In genomic region chr11:84972067-84972466, GRCm38 (mm10) we compare ENCODE assay signal across 11 mouse cellular contexts. TPM values are rescaled to one million over a fixed set of nuclear protein-coding genes. Genes with fewer than 3 reads are reported as not detected.
A peak's percentile ranks its signal among the peaks of the same experiment; 100 is the strongest.
DNase-seq lines count a peak whose midpoint lies in the region; ATAC-seq lines count a peak whose summit lies in the region.
"Had no signal": no experiment of that assay in that cellular context is flagged by ENCODE, and none has a peak within 500 bp of the region (broad histone marks: within the 10 kb centered on the region; RNA-seq: fewer than 3 reads in every experiment).

No protein-coding gene starts in this region.

- no peak overlapping the region for H3K4me3 ChIP-seq in kidney, embryonic 16.5 days (ENCODE audit: low read length)
- no peak overlapping the region for H3K4me3 ChIP-seq in intestine, embryonic 16.5 days (ENCODE audit: low read length)
- no peak overlapping the region for H3K4me3 ChIP-seq in forebrain, embryonic 13.5 days
- H3K4me3 ChIP-seq: embryonic facial prominence, embryonic 13.5 days; forebrain, embryonic 12.5 days; myocyte had no signal

- H3K9ac ChIP-seq in kidney, embryonic 16.5 days (replicated peaks; ENCODE audit: low read length), result no peak overlapping the region
- H3K9ac ChIP-seq in intestine, embryonic 16.5 days (ENCODE audit: low read depth, low read length), result no peak overlapping the region
- no peak overlapping the region for H3K9ac ChIP-seq in forebrain, embryonic 13.5 days
- H3K9ac ChIP-seq: embryonic facial prominence, embryonic 13.5 days; forebrain, embryonic 12.5 days had no signal

- 50% methylated on average over 3 of the region's 3 CpGs for WGBS in kidney, embryonic 16.5 days
- WGBS in intestine, embryonic 16.5 days, result 53% methylated on average over 3 of the region's 3 CpGs
- 76% methylated on average over 3 of the region's 3 CpGs for WGBS in forebrain, embryonic 13.5 days

- intact Hi-C loops in gastrocnemius, postnatal 36 days (cut with DNase I), result no loop called here

- no peaks in the 10 kb centered on the region for H3K9me3 ChIP-seq in kidney, embryonic 16.5 days (ENCODE audit: low read length)
- H3K9me3 ChIP-seq in intestine, embryonic 16.5 days (ENCODE audit: control insufficient read depth, low read length), result no peaks in the 10 kb centered on the region
- no peaks in the 10 kb centered on the region for H3K9me3 ChIP-seq in forebrain, embryonic 13.5 days (replicated peaks)
- H3K9me3 ChIP-seq: embryonic facial prominence, embryonic 13.5 days; forebrain, embryonic 12.5 days had no signal

- peak; percentile 65 for DNase-seq in kidney, postnatal 10 days
- peak; percentile 49 to 75 for DNase-seq in adrenal gland, adult 18-20 months (ENCODE audit: low spot score in 2 of 2)
- DNase-seq in adrenal gland, postnatal 10 days, result peak; percentile 84
- DNase-seq in gastrocnemius, postnatal 36 days, result no peak
- DNase-seq: heart, postnatal 10 days had no signal

- H3K36me3 ChIP-seq in kidney, embryonic 16.5 days (ENCODE audit: insufficient read depth, low read length), result no peaks in the 10 kb centered on the region
- H3K36me3 ChIP-seq in intestine, embryonic 16.5 days (ENCODE audit: control insufficient read depth, insufficient read depth, low read length), result no peaks in the 10 kb centered on the region
- H3K36me3 ChIP-seq in forebrain, embryonic 13.5 days (ENCODE audit: poor library complexity, severe bottlenecking), result no peaks in the 10 kb centered on the region
- H3K36me3 ChIP-seq: embryonic facial prominence, embryonic 13.5 days; forebrain, embryonic 12.5 days had no signal

- no peaks in the 10 kb centered on the region for H3K27me3 ChIP-seq in kidney, embryonic 16.5 days (ENCODE audit: insufficient read depth, low read length)
- no peaks in the 10 kb centered on the region for H3K27me3 ChIP-seq in intestine, embryonic 16.5 days (replicated peaks; ENCODE audit: control insufficient read depth, insufficient read depth, low read length)
- no peaks in the 10 kb centered on the region for H3K27me3 ChIP-seq in forebrain, embryonic 13.5 days
- H3K27me3 ChIP-seq: embryonic facial prominence, embryonic 13.5 days; forebrain, embryonic 12.5 days had no signal

- ATAC-seq in kidney, embryonic 16.5 days (ENCODE audit: low FRiP score, low TSS enrichment), result no peak
- peak; percentile 62; the same call in 1 of the 2 replicates for ATAC-seq in intestine, embryonic 16.5 days
- no peak for ATAC-seq in forebrain, embryonic 13.5 days

- no peak overlapping the region for H3K27ac ChIP-seq in kidney, embryonic 16.5 days (ENCODE audit: low read length)
- H3K27ac ChIP-seq in intestine, embryonic 16.5 days (ENCODE audit: low read length), result no peak overlapping the region
- no peak overlapping the region for H3K27ac ChIP-seq in forebrain, embryonic 13.5 days
- H3K27ac ChIP-seq: embryonic facial prominence, embryonic 13.5 days; forebrain, embryonic 12.5 days had no signal

- no peak overlapping the region for H3K4me2 ChIP-seq in kidney, embryonic 16.5 days (replicated peaks; ENCODE audit: low read depth, low read length)
- H3K4me2 ChIP-seq in intestine, embryonic 16.5 days (ENCODE audit: low read depth, low read length), result no peak overlapping the region
- no peak overlapping the region for H3K4me2 ChIP-seq in forebrain, embryonic 13.5 days
- H3K4me2 ChIP-seq: embryonic facial prominence, embryonic 13.5 days; forebrain, embryonic 12.5 days had no signal

- no peaks in the 10 kb centered on the region for H3K4me1 ChIP-seq in kidney, embryonic 16.5 days (ENCODE audit: insufficient read depth, low read length)
- peaks cover 12% of the 10 kb centered on the region; the same call in 1 of the 2 replicates for H3K4me1 ChIP-seq in intestine, embryonic 16.5 days (ENCODE audit: control insufficient read depth, insufficient read depth, low read length)
- H3K4me1 ChIP-seq in forebrain, embryonic 13.5 days, result peaks cover 9% of the 10 kb centered on the region

RNA-seq across cellular contexts. Expression of gene Car4, which starts 14.5 kb away (rescaled TPM):
- 86.5 and 95.7 TPM in 2 replicates for polyA plus RNA-seq in kidney, embryonic 16.5 days (2015; fragmentation: Nextera tagmentation; extraction: Ambion mirVana)
- total RNA-seq in adrenal gland, adult 18-20 months (2021), result 1 to 10 TPM; 3.5 to 4.9 TPM
- total RNA-seq in adrenal gland, postnatal 10 days (2021), result 10 to 100 TPM; 41.2 to 53.6 TPM
- polyA plus RNA-seq in intestine, embryonic 16.5 days (2015; fragmentation: Nextera tagmentation; extraction: Ambion mirVana), result 0.15 and 0.32 TPM in 2 replicates
- 10 to 100 TPM; 12.9 to 14.6 TPM for total RNA-seq in gastrocnemius, postnatal 36 days (2021)
- 1.2 and 2.0 TPM in 2 replicates for polyA plus RNA-seq in forebrain, embryonic 13.5 days (2015; fragmentation: Nextera tagmentation; extraction: Ambion mirVana)
- polyA plus RNA-seq: embryonic facial prominence, embryonic 13.5 days; myocyte had no signal

RNA-seq across cellular contexts. Expression of gene Znhit3, which starts 55.9 kb away (rescaled TPM):
- polyA plus RNA-seq in kidney, embryonic 16.5 days (2015; fragmentation: Nextera tagmentation; extraction: Ambion mirVana), result 57.6 and 61.6 TPM in 2 replicates
- 1 to 10 TPM; 8.8 to 9.9 TPM for total RNA-seq in adrenal gland, adult 18-20 months (2021)
- 10 to 100 TPM; 10.8 TPM for total RNA-seq in adrenal gland, postnatal 10 days (2021)
- polyA plus RNA-seq in intestine, embryonic 16.5 days (2015; fragmentation: Nextera tagmentation; extraction: Ambion mirVana), result 43.6 and 49.6 TPM in 2 replicates
- 10 to 100 TPM; 11.7 to 12.8 TPM for total RNA-seq in gastrocnemius, postnatal 36 days (2021)
- polyA plus RNA-seq in forebrain, embryonic 13.5 days (2015; fragmentation: Nextera tagmentation; extraction: Ambion mirVana), result 75.3 and 76.3 TPM in 2 replicates

Comparison
In these comparisons a context has a peak if more than half of its experiments do, and no peak if none do; other contexts are left out.
1. DNase-seq: peak in kidney, postnatal 10 days (single experiment), adrenal gland, adult 18-20 months (2 of 2) and adrenal gland, postnatal 10 days (single experiment); none in gastrocnemius, postnatal 36 days (0 of 2).